25 mouse cellular contexts compared by ENCODE assay signal in genomic region chr11:118546269-118546668, GRCm38 (mm10).
DNase-seq lines count a peak whose midpoint lies in the region; ATAC-seq and TF ChIP-seq lines count a peak whose summit lies in the region.
"Had no signal": no experiment of that assay in that cellular context is flagged by ENCODE, and none has a peak within 500 bp of the region (broad histone marks: within the 10 kb centered on the region; RNA-seq: fewer than 3 reads in every experiment).

No protein-coding gene starts in this region.

- no peaks in the 10 kb centered on the region for H3K4me1 ChIP-seq in G1E (ENCODE audit: insufficient read depth, low read depth, low read length)
- H3K4me1 ChIP-seq: embryonic facial prominence, embryonic 12.5 days; embryonic facial prominence, embryonic 15.5 days; heart, embryonic 13.5 days had no signal

- no peaks in the 10 kb centered on the region for H3K36me3 ChIP-seq in G1E (replicated peaks)
- H3K36me3 ChIP-seq: embryonic facial prominence, embryonic 12.5 days; embryonic facial prominence, embryonic 15.5 days; heart, embryonic 13.5 days; hindbrain, embryonic 12.5 days; intestine, embryonic 15.5 days had no signal

- peaks cover 98% of the 10 kb centered on the region for H3K9me3 ChIP-seq in G1E (replicated peaks)
- H3K9me3 ChIP-seq: embryonic facial prominence, embryonic 12.5 days; embryonic facial prominence, embryonic 15.5 days; heart, embryonic 13.5 days; hindbrain, embryonic 12.5 days; intestine, embryonic 15.5 days had no signal

- DNase-seq in cerebellum, adult 11-12 months = peak; percentile 70
- DNase-seq in cerebellum, adult 8-10 months = no peak
- DNase-seq in cerebellum, adult 9-10 months = peak; percentile 63
- no peak for DNase-seq in G1E (ENCODE audit: low spot score)
- DNase-seq in cerebellum, postnatal 25 days = peak; percentile 57 to 64
- DNase-seq in left cerebral cortex, adult 2 months (ENCODE audit: extremely low spot score in 1 of 2, low spot score in 2 of 2) = no peak
- no peak for DNase-seq in kidney, adult 11 months
- DNase-seq: adrenal gland, postnatal 10 days; adrenal gland, postnatal 36 days; forebrain, postnatal 0 days; gastrocnemius, postnatal 25 days; heart, adult 18-20 months; heart, postnatal 14 days; heart, postnatal 4 days; kidney, adult 18-20 months; kidney, adult 9 months had no signal

- TF ChIP-seq CTCF in G1E (IDR thresholded peaks at IDR 0.05; ENCODE audit: low read depth, low read length) = no peak
- no peak for TF ChIP-seq CTCF in left cerebral cortex, adult 2 months (IDR thresholded peaks at IDR 0.05)

- intact Hi-C loops in left cerebral cortex, adult 2 months (cut with DNase I) = no loop called here

- ATAC-seq in cerebellum, adult (ENCODE audit: insufficient number of reproducible peaks, low FRiP score, low TSS enrichment) = no peak
- no peak for ATAC-seq in G1E (ENCODE audit: extremely low read depth, insufficient number of reproducible peaks, low FRiP score, poor library complexity, severe bottlenecking)
- ATAC-seq: forebrain, embryonic 14.5 days; forebrain, postnatal 0 days; hindbrain, embryonic 16.5 days; intestine, embryonic 15.5 days; Patski had no signal

- no peaks in the 10 kb centered on the region for H3K27me3 ChIP-seq in G1E (ENCODE audit: insufficient read depth, low read length)
- H3K27me3 ChIP-seq: hindbrain, embryonic 12.5 days; intestine, embryonic 15.5 days had no signal

- H3K4me3 ChIP-seq in G1E (ENCODE audit: low read depth, low read length) = peak overlapping the region; percentile 31
- no peak overlapping the region for H3K4me3 ChIP-seq in left cerebral cortex, adult 2 months
- H3K4me3 ChIP-seq: embryonic facial prominence, embryonic 12.5 days; embryonic facial prominence, embryonic 15.5 days; heart, embryonic 13.5 days; hindbrain, embryonic 12.5 days; intestine, embryonic 15.5 days had no signal

- H3K27ac ChIP-seq in left cerebral cortex, adult 2 months = no peak overlapping the region
- H3K27ac ChIP-seq: embryonic facial prominence, embryonic 12.5 days; embryonic facial prominence, embryonic 15.5 days; heart, embryonic 13.5 days; hindbrain, embryonic 12.5 days; intestine, embryonic 15.5 days had no signal

Comparison
In these comparisons a context has a peak if more than half of its experiments do, and no peak if none do; other contexts are left out.
1. DNase-seq: peak in cerebellum, adult 11-12 months (single experiment), cerebellum, adult 9-10 months (single experiment) and cerebellum, postnatal 25 days (2 of 2); none in cerebellum, adult 8-10 months (single experiment), G1E (single experiment), left cerebral cortex, adult 2 months (0 of 2) and kidney, adult 11 months (single experiment).